Mouse (Mus musculus) hindbrain, embryonic 12.5 days (tissue): ENCODE data around the gene Sgce. TPM values are rescaled to one million over a fixed set of nuclear protein-coding genes. Genes with fewer than 3 reads are reported as not detected.

Experiments used
- polyA plus RNA-seq: library from polyadenylated mRNA; unstranded; fragments of >200 nt; fragmentation: Nextera tagmentation; extraction: Ambion mirVana; gene quantifications from 2 replicates; pipeline ENCODE4 v1.2.1, GENCODE M21; 2016

The Sgce gene
- polyA plus RNA-seq, 1 experiment from 2014 or later = 69.2 TPM

Other genes with a start within 250 kb of the Sgce start
- 384 and 480 TPM in 2 replicates for gene Col1a2, start 242.4 kb downstream of the Sgce start, polyA plus RNA-seq
- gene Casd1, start 146.4 kb downstream of the Sgce start, polyA plus RNA-seq = 45.3 and 50.0 TPM in 2 replicates
- gene Peg10, start 99 bp upstream of the Sgce start, polyA plus RNA-seq = 8.5 and 12.5 TPM in 2 replicates
- gene Ppp1r9a, start 155.7 kb upstream of the Sgce start, polyA plus RNA-seq = 28.3 and 30.9 TPM in 2 replicates